Mouse (Mus musculus) lung, adult 18-20 months (tissue): ENCODE measurements around the gene Rflnb.

ENCODE experiments used
- DNase-seq, 2 experiments: peaks; one replicate each; pipeline ENCODE4 v3.0.0; 2022; ENCODE audit warnings: mixed read lengths in 2 of 2

The Rflnb gene

GRCm38 (mm10) chr11:75985948-75986347 lies 41.6 kb downstream of the Rflnb start:
- DNase-seq, result no peak

GRCm38 (mm10) chr11:75984581-75984980 lies 43.0 kb downstream of the Rflnb start:
- DNase-seq, result no peak

GRCm38 (mm10) chr11:75983194-75983593 lies 44.4 kb downstream of the Rflnb start:
- no peak for DNase-seq

GRCm38 (mm10) chr11:75980413-75980812 lies 47.2 kb downstream of the Rflnb start:
- DNase-seq, result no peak

GRCm38 (mm10) chr11:75978051-75978450 lies 49.5 kb downstream of the Rflnb start:
- DNase-seq, result no peak

GRCm38 (mm10) chr11:75976748-75977147 lies 50.8 kb downstream of the Rflnb start:
- peak; percentile 36 to 46 for DNase-seq

- DNase-seq, result no peak
Observed at GRCm38 (mm10) chr11:75973988-75974387, 53.6 kb downstream of the Rflnb start.

GRCm38 (mm10) chr11:75972916-75973567 lies 54.5 kb downstream of the Rflnb start:
- no peak for DNase-seq

- no peak for DNase-seq
Observed at GRCm38 (mm10) chr11:75972188-75972587, 55.4 kb downstream of the Rflnb start.

- DNase-seq, result no peak
Observed at GRCm38 (mm10) chr11:75970629-75971028, 57.0 kb downstream of the Rflnb start.
